Mouse (Mus musculus): ENCODE measurements at regions not wholly inside any gene's neighbourhood (a gene's known extent, or its start where the extent isn't known, plus 50 kb on each side); places are given as distances from the start of the nearest gene placed in this dataset.

DNA sequence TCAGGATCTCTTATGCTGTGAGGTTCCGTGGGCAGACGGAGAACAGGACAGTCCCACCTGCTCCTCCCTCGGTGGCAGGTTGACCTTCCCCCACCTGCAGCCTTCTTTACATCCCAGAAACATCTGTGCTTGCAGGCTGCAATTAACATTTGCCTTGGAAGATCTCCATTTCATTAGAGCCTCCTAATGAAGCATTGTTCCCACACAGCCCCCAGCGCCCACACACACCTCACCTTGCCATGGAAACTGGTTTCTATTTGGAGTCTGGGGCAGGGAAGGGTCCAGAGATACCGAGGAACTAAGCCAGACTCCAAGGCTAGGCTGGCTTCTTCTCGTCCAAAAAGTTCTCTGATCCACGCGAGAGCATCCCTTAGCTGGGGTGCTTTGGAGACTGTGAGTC, 56.6 kb upstream of the Rpl38 start:
- no peak for ATAC-seq (replicated peaks; ENCODE audit: insufficient number of reproducible peaks, insufficient read depth, low FRiP score, low read depth)
- Histone ChIP-seq H3K27ac (no peak overlapping the region), H3K9me3 (replicated peaks) (no peaks in the 10 kb centered on the region), H3K36me3 (no peaks in the 10 kb centered on the region), H3K4me1 (replicated peaks) (no peaks in the 10 kb centered on the region; the same call in 1 of the 2 replicates), H3K4me3 (no peak overlapping the region), H3K9ac (no peak overlapping the region), H3K27me3 (0 out of 2 replicates have a peak, but pooled peaks cover 2% of the 10 kb centered on the region), H3K4me2 (no peak overlapping the region)
- 76% methylated on average over 8 of the region's 8 CpGs for WGBS

- H3K4me1 ChIP-seq (replicated peaks): no peaks in the 10 kb centered on the region; the same call in 1 of the 2 replicates
- ATAC-seq (replicated peaks; ENCODE audit: insufficient number of reproducible peaks, insufficient read depth, low FRiP score, low read depth): no peak
- no peak overlapping the region for H3K4me3 ChIP-seq
- H3K27me3 ChIP-seq: no peaks in the 10 kb centered on the region
- WGBS: 89% methylated on average over 9 of the region's 9 CpGs
- H3K4me2 ChIP-seq: no peak overlapping the region
- no peak overlapping the region for H3K9ac ChIP-seq
- H3K36me3 ChIP-seq: no peaks in the 10 kb centered on the region
- H3K27ac ChIP-seq: no peak overlapping the region
- no peaks in the 10 kb centered on the region for H3K9me3 ChIP-seq (replicated peaks)
These were observed 60.3 kb upstream of the Rpl38 start for GRCm38 (mm10) chr11:114608009-114608408.

DNA sequence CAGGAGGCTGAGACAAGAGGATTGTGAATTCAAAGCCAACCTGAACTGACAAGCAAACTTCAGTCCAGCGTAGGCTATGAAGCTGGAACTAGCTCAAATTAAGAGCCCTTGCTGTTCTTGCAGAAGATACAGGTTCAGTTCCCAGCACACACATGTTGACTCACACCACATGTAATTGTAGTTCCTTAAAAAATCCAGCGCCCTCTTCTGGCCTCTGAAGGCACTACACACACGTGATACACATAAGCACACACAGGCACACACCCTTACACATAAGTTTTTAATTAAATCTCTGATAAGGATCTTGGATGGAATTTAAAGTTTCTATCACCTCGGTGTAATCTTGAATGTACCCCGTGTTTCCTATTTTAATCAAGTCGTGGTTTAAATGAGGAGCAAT, 65.2 kb upstream of the Rpl38 start:
- no peak overlapping the region for H3K4me2 ChIP-seq

DNA sequence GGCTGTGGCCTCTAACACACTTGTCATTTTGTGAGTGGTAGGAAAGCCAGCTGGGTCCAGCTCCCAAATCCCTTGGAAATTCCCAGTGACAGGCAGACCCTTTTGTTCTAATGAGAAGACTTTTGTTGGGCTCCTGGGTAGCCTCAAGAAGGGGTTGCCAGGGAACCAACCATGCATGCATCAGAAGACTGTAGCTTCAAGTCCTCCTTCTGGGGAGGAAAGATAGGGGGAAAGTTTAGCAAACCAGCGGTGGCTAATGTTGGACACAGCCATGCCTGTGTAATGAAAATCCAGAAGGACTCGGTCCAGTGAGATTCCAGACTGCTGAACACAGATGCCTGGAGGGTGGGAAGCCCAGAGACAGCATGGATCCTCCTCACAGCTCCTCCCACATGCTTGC, 71.1 kb upstream of the Rpl38 start:
- Histone ChIP-seq H3K9ac (no peak overlapping the region), H3K4me3 (no peak overlapping the region), H3K36me3 (no peaks in the 10 kb centered on the region), H3K4me1 (replicated peaks) (no peaks in the 10 kb centered on the region), H3K9me3 (replicated peaks) (no peaks in the 10 kb centered on the region), H3K27me3 (no peaks in the 10 kb centered on the region), H3K4me2 (no peak overlapping the region), H3K27ac (no peak overlapping the region)
- 61% methylated on average over 2 of the region's 2 CpGs for WGBS
- no peak for ATAC-seq (replicated peaks; ENCODE audit: insufficient number of reproducible peaks, insufficient read depth, low FRiP score, low read depth)

More for the DNA sequence above, 65.2 kb upstream of the Rpl38 start:
- no peaks in the 10 kb centered on the region for H3K27me3 ChIP-seq
- no peaks in the 10 kb centered on the region for H3K4me1 ChIP-seq (replicated peaks)
- no peaks in the 10 kb centered on the region for H3K36me3 ChIP-seq
- H3K27ac ChIP-seq: no peak overlapping the region
- 70% methylated on average over 6 of the region's 6 CpGs for WGBS
- no peak overlapping the region for H3K4me3 ChIP-seq
- no peak for ATAC-seq (replicated peaks; ENCODE audit: insufficient number of reproducible peaks, insufficient read depth, low FRiP score, low read depth)
- no peaks in the 10 kb centered on the region for H3K9me3 ChIP-seq (replicated peaks)
- H3K9ac ChIP-seq: no peak overlapping the region

DNA sequence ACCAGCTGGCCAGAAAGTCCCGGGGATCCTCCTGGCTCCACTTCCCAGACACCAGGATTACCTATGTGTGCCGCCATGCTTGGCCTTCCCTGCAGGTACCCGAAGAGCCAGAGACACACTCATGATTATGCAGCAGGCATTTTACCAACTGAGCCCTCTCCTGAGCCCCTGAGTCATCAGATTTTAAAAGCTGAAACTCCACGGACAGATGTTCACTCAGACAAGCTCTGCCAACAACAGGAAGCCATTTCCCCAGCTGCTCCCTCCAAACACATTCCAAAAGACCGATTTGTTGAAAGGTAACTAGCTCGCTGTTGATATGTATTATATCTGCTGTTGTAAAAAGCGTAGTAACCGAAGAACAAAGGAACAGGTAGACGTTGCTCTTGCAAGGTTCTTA, 75.4 kb upstream of the Rpl38 start:
- no peaks in the 10 kb centered on the region for H3K36me3 ChIP-seq
- WGBS: 64% methylated on average over 9 of the region's 9 CpGs
- H3K4me2 ChIP-seq: no peak overlapping the region
- no peaks in the 10 kb centered on the region for H3K9me3 ChIP-seq (replicated peaks)
- no peak for ATAC-seq (replicated peaks; ENCODE audit: insufficient number of reproducible peaks, insufficient read depth, low FRiP score, low read depth)
- H3K27ac ChIP-seq: no peak overlapping the region
- no peak overlapping the region for H3K4me3 ChIP-seq
- H3K27me3 ChIP-seq: no peaks in the 10 kb centered on the region
- no peak overlapping the region for H3K9ac ChIP-seq
- no peaks in the 10 kb centered on the region for H3K4me1 ChIP-seq (replicated peaks)

DNA sequence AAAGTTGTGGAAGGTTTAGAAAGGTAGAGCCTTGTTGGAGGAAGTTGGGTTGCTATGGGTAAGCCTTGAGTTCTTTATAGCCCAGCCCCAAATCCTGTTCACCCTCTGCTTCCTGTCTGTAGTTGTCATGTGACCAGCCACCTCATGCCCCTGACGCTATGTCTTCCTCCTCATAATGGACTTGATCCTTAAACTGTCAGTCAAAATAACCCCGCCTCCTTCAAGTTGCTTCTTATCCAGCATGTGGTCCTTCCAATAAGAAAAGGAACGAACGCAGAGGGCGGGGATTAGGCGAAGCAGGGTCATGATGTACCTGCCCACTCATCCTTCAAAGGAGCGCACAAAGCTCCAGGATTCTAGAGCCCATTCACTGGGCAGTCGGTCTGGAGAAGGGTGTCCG, 79.8 kb upstream of the Rpl38 start:
- no peak for ATAC-seq (replicated peaks; ENCODE audit: insufficient number of reproducible peaks, insufficient read depth, low FRiP score, low read depth)
- H3K27me3 ChIP-seq: no peaks in the 10 kb centered on the region
- H3K27ac ChIP-seq: no peak overlapping the region
- no peak overlapping the region for H3K4me3 ChIP-seq
- no peaks in the 10 kb centered on the region for H3K4me1 ChIP-seq (replicated peaks)
- H3K9me3 ChIP-seq (replicated peaks): no peaks in the 10 kb centered on the region
- H3K36me3 ChIP-seq: no peaks in the 10 kb centered on the region
- H3K9ac ChIP-seq: no peak overlapping the region
- no peak overlapping the region for H3K4me2 ChIP-seq
- 70% methylated on average over 9 of the region's 9 CpGs for WGBS

DNA sequence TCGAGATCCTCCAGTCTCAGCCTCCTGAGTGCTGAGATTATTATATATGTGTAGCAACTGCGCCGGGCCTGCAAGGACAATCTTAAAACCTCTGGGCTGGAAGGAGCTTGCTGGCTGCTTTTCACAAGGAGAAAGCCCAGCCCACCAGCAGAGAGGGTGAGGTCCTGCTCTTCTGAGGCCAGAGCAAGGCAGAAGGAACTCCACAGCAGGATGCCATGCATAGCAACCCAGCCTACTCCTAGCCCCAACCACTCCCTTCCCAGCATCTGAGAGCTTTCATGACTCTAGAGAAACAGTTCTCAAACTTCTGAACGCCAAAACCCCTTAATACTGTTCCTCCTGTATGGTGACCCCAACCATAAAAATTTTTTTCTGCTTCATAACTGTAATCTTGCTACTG, 80.3 kb upstream of the Rpl38 start:
- Histone ChIP-seq H3K9ac (no peak overlapping the region), H3K36me3 (no peaks in the 10 kb centered on the region)
- WGBS: 84% methylated on average over 4 of the region's 4 CpGs

GRCm38 (mm10) chr11:114586400-114586799, 81.9 kb upstream of the Rpl38 start:
- H3K9me3 ChIP-seq (replicated peaks): no peaks in the 10 kb centered on the region
- H3K9ac ChIP-seq: no peak overlapping the region
- H3K27me3 ChIP-seq: no peaks in the 10 kb centered on the region
- 81% methylated on average over 12 of the region's 12 CpGs for WGBS
- H3K27ac ChIP-seq: no peak overlapping the region
- H3K36me3 ChIP-seq: no peaks in the 10 kb centered on the region
- H3K4me3 ChIP-seq: no peak overlapping the region
- H3K4me1 ChIP-seq (replicated peaks): no peaks in the 10 kb centered on the region
- no peak overlapping the region for H3K4me2 ChIP-seq
- no peak for ATAC-seq (replicated peaks; ENCODE audit: insufficient number of reproducible peaks, insufficient read depth, low FRiP score, low read depth)

More for the DNA sequence above, 80.3 kb upstream of the Rpl38 start:
- no peak overlapping the region for H3K27ac ChIP-seq
- no peaks in the 10 kb centered on the region for H3K9me3 ChIP-seq (replicated peaks)
- ATAC-seq (replicated peaks; ENCODE audit: insufficient number of reproducible peaks, insufficient read depth, low FRiP score, low read depth): no peak
- no peaks in the 10 kb centered on the region for H3K27me3 ChIP-seq
- no peak overlapping the region for H3K4me3 ChIP-seq
- H3K4me1 ChIP-seq (replicated peaks): no peaks in the 10 kb centered on the region
- no peak overlapping the region for H3K4me2 ChIP-seq

- Histone ChIP-seq H3K9me3 (replicated peaks) (no peaks in the 10 kb centered on the region), H3K4me2 (no peak overlapping the region), H3K27me3 (no peaks in the 10 kb centered on the region), H3K27ac (no peak overlapping the region), H3K9ac (no peak overlapping the region), H3K4me3 (no peak overlapping the region), H3K4me1 (replicated peaks) (no peaks in the 10 kb centered on the region), H3K36me3 (no peaks in the 10 kb centered on the region)
- WGBS: 66% methylated on average over 6 of the region's 6 CpGs
- no peak for ATAC-seq (replicated peaks; ENCODE audit: insufficient number of reproducible peaks, insufficient read depth, low FRiP score, low read depth)
These were observed 83.5 kb upstream of the Rpl38 start for GRCm38 (mm10) chr11:114584804-114585203.

DNA sequence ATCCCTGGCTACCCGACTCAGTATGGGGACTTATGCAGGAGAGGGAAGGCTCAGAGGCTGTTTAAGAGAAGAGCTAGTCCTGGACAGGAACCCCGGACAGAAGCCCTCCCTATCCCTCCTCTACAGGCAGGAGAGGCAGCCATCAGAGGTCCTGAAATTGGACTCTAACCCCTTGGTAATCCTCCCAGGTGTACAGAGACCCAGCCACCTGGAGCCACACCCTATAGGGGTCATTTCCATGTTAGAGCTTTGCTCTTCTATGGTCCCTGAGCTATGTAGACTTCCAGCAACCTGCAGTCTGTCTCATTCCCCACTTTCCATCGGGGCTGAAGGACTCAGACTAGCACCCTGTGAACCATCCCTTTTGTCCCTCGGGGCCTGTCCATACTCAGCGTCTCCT, 84.2 kb upstream of the Rpl38 start:
- WGBS: 75% methylated on average over 5 of the region's 5 CpGs
- Histone ChIP-seq H3K4me1 (replicated peaks) (no peaks in the 10 kb centered on the region), H3K9ac (no peak overlapping the region), H3K9me3 (replicated peaks) (no peaks in the 10 kb centered on the region), H3K27ac (no peak overlapping the region), H3K36me3 (no peaks in the 10 kb centered on the region), H3K4me3 (no peak overlapping the region), H3K4me2 (no peak overlapping the region), H3K27me3 (no peaks in the 10 kb centered on the region)
- no peak for ATAC-seq (replicated peaks; ENCODE audit: insufficient number of reproducible peaks, insufficient read depth, low FRiP score, low read depth)

DNA sequence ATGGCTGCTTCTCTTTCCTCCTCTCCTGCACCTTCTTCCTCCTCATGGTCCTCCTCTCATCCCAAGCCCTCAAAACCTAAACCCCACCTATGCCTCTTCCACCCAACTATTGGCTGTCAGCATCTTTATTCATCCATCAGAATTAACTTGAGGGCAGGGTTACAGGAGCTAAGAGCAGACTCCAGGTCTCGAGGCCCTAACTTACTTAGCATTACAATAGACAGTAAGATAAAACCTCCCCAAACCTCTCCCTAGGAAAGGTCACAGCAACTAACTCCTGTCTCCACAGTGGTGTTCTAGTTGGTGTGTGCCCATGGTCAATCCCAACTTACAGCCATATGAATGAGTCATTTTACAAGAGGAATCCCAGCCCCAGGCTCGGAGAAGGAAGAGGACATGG, 88.3 kb upstream of the Rpl38 start:
- H3K9ac ChIP-seq: no peak overlapping the region
- WGBS: 73% methylated on average over 2 of the region's 2 CpGs
- no peak overlapping the region for H3K4me2 ChIP-seq
- no peaks in the 10 kb centered on the region for H3K36me3 ChIP-seq
- no peaks in the 10 kb centered on the region for H3K4me1 ChIP-seq (replicated peaks)
- H3K4me3 ChIP-seq: no peak overlapping the region
- H3K27me3 ChIP-seq: no peaks in the 10 kb centered on the region
- no peak overlapping the region for H3K27ac ChIP-seq
- no peak for ATAC-seq (replicated peaks; ENCODE audit: insufficient number of reproducible peaks, insufficient read depth, low FRiP score, low read depth)
- no peaks in the 10 kb centered on the region for H3K9me3 ChIP-seq (replicated peaks)

DNA sequence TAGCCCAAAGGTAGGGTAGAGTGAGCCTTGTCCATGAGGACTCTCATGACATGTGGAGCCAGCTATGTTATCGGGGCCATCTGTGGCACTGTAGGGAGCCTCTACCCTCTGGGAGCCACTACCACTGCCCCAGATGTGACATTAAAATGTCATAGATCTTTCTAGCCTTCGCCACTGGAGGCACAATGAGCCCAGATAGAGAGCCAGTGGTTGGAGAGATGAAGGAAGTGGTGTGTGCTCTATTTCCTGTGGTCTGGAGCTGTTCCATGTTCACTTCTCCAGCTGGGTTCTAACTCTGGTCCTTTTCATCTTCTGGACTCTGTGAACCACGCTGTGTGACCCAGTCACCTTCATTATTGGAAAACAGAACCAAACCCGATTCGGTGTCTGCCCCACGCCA, 89.8 kb upstream of the Rpl38 start:
- Histone ChIP-seq H3K4me1 (replicated peaks) (no peaks in the 10 kb centered on the region), H3K9me3 (replicated peaks) (no peaks in the 10 kb centered on the region), H3K36me3 (no peaks in the 10 kb centered on the region), H3K4me3 (no peak overlapping the region), H3K9ac (no peak overlapping the region), H3K27ac (no peak overlapping the region), H3K4me2 (no peak overlapping the region), H3K27me3 (no peaks in the 10 kb centered on the region)
- WGBS: 85% methylated on average over 6 of the region's 6 CpGs
- ATAC-seq (replicated peaks; ENCODE audit: insufficient number of reproducible peaks, insufficient read depth, low FRiP score, low read depth): no peak
